Mouse (Mus musculus) cerebellum, adult 2 months (tissue): ENCODE data around the gene Hs2st1.

Experiments
- CTCF ChIP-seq: fragments of 200-500 bp; IDR thresholded peaks from 2 replicates; pipeline ENCODE4 v1.5.1; 2011; ENCODE audit warnings: low read depth, mild to moderate bottlenecking, control low read depth, low read length, moderate library complexity, borderline replicate concordance; ENCODE audit not compliant: insufficient read depth
- POLR2A ChIP-seq: fragments of 200-500 bp; IDR thresholded peaks from 2 replicates; pipeline ENCODE4 v1.6.1; 2011; ENCODE audit warnings: low read length, control low read depth, borderline replicate concordance; ENCODE audit not compliant: insufficient read depth

DNA sequence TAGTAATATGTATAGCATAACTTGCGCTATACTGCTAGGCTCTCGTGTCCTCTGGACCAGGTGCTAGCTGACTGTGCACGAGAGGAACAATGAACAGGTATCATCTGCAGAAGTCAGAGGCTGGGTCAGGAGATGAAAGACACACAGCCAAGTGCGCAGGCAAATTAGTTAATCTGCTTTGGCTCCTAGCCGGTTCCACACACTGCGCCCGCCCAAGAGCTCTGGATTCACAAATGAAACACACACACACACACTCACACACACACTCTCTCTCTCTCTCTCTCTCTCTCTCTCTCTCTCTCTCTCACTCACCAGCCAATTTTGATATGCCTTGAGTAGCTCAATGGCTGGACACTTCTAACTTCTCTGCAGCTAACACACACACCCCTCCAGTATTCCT is 42.1 kb downstream of the Hs2st1 start:
- no peak for TF ChIP-seq CTCF
- no peak for TF ChIP-seq POLR2A
